Mouse (Mus musculus): ENCODE measurements around the gene Bnipl. TPM values are rescaled to one million over a fixed set of nuclear protein-coding genes. Genes with fewer than 3 reads are reported as not detected.

Bnipl gene
- polyA plus RNA-seq, 1 experiment from 2014 or later = 0.43 TPM

GRCm38 (mm10) chr3:95286011-95286410 lies 35.0 kb upstream of the Bnipl start:
- Histone ChIP-seq H3K9me3 (no peaks in the 10 kb centered on the region), H3K36me3 (peaks cover 22% of the 10 kb centered on the region), H3K27me3 (ENCODE audit: insufficient read depth, poor library complexity, severe bottlenecking) (no peaks in the 10 kb centered on the region), H3K27ac (no peak overlapping the region), H3K4me3 (no peak overlapping the region), H3K4me1 (peaks cover 18% of the 10 kb centered on the region)
- WGBS = 64% methylated on average over 5 of the region's 5 CpGs
- DNase-seq (ENCODE audit: low spot score) = no peak

DNA sequence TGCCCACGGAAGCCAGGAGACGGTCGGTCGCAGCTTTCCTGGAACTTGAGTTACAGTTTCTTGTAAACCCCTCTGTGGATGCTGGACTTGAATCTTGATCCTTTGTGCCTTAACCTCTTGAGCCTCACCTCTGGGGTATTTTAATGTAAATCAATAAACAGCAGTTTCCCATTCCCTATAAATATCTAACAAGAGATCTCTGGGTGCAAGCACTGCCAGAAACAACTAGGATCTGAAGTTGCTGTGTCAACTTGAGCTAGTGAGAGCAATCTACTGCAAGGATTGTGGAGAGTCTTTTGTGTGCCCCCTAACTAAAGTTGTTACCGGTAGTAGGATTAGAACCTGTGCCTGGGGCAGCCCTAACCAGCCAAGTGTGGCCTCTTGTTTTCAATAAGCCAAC lies 34.4 kb upstream of the Bnipl start:
- peaks cover 22% of the 10 kb centered on the region for H3K4me1 ChIP-seq
- H3K27ac ChIP-seq = no peak overlapping the region
- H3K27me3 ChIP-seq (ENCODE audit: insufficient read depth, poor library complexity, severe bottlenecking) = no peaks in the 10 kb centered on the region
- H3K4me3 ChIP-seq = no peak overlapping the region
- peaks cover 18% of the 10 kb centered on the region for H3K36me3 ChIP-seq
- WGBS = 91% methylated on average over 5 of the region's 5 CpGs
- no peak for DNase-seq (ENCODE audit: low spot score)
- H3K9me3 ChIP-seq = no peaks in the 10 kb centered on the region

GRCm38 (mm10) chr3:95284501-95285281 lies 33.7 kb upstream of the Bnipl start:
- Histone ChIP-seq H3K9me3 (no peaks in the 10 kb centered on the region), H3K4me3 (no peak overlapping the region; the same call in 1 of the 2 replicates), H3K27me3 (ENCODE audit: insufficient read depth, poor library complexity, severe bottlenecking) (no peaks in the 10 kb centered on the region), H3K4me1 (peaks cover 22% of the 10 kb centered on the region), H3K36me3 (peaks cover 16% of the 10 kb centered on the region), H3K27ac (no peak overlapping the region)
- no peak for DNase-seq (ENCODE audit: low spot score)
- WGBS = 86% methylated on average over 12 of the region's 12 CpGs

- peak overlapping the region; percentile 83 for H3K4me3 ChIP-seq
- H3K4me1 ChIP-seq = peaks cover 22% of the 10 kb centered on the region
- H3K27me3 ChIP-seq (ENCODE audit: insufficient read depth, poor library complexity, severe bottlenecking) = no peaks in the 10 kb centered on the region
- H3K9me3 ChIP-seq = no peaks in the 10 kb centered on the region
- peak overlapping the region; percentile 95 for H3K27ac ChIP-seq
- 39% methylated on average over 1 of the region's 1 CpGs for WGBS
- H3K36me3 ChIP-seq = peaks cover 15% of the 10 kb centered on the region
- no peak for DNase-seq (ENCODE audit: low spot score)
Measured at GRCm38 (mm10) chr3:95284062-95284461, 33.1 kb upstream of the Bnipl start.

GRCm38 (mm10) chr3:95283589-95283941 lies 32.6 kb upstream of the Bnipl start:
- Histone ChIP-seq H3K27ac (peak overlapping the region; percentile 95), H3K27me3 (ENCODE audit: insufficient read depth, poor library complexity, severe bottlenecking) (no peaks in the 10 kb centered on the region), H3K36me3 (peaks cover 12% of the 10 kb centered on the region), H3K4me1 (peaks cover 22% of the 10 kb centered on the region), H3K4me3 (peak overlapping the region; percentile 83), H3K9me3 (no peaks in the 10 kb centered on the region)
- DNase-seq (ENCODE audit: low spot score) = no peak
- 2% methylated on average over 7 of the region's 7 CpGs for WGBS

DNA sequence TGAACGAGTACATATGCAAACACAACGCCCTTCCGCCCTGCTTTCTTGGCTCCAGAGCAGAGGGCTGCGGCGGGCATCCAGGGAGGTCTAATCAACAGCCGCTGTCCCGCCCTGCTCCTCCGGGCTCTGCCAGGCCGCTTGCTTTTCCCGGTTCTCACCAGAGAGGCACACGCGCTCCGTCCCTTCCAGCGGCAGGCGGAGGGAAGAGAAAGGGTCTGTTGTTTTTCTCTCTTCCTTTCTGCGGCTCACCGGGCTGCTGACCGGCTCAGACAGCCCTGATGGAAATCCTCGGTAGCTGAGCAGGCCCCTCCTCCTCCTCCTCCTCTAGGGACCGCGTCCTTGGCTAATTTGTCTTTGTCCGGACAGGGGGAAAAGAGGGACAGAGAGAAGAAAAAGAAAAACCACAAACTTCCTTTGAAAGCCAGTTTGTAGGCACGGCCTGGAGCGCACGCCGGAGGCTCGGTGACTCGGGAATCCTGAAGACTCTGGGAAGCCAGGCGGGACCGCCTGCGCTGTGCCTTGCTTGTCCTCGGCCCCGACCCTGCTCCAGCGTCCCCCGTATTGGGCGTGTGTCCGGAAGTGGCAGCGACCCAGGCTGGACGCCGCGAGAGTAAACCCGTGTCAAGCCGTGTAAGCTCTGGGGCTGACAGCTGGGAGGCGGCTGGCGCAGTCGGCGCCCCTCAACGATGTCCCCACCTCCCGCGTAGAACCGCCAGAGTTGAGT lies 32.0 kb upstream of the Bnipl start:
- WGBS = under 1% methylated on average over 49 of the region's 51 CpGs

DNA sequence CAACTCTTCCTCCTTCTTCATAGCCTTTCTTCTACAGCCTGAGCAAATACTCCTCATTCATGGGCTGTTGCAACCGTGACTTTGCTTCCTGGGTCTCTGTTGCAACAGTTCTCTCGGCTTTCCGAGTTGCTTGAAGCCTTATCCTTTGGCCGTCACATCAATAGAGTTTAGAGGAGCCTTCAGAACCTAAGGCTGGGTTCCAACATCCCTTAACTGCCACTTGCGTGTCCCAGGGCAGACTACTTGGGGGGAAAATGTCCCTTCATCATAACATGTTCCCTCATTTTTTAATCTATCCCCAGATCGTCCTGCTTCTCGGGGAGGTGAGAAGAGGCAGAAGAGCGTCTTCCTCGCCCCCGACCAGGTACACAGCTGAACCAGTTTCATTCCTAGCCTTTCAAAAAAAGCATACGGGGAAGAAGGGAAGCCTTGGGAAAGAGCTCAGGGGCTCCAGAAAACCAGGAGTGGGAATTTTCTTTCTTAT lies 31.4 kb upstream of the Bnipl start:
- DNase-seq (ENCODE audit: low spot score) = no peak
- H3K4me1 ChIP-seq = peaks cover 23% of the 10 kb centered on the region
- H3K9me3 ChIP-seq = no peaks in the 10 kb centered on the region
- WGBS = under 1% methylated on average over 11 of the region's 11 CpGs
- H3K36me3 ChIP-seq = peaks cover under 1% of the 10 kb centered on the region; the same call in 1 of the 2 replicates
- no peaks in the 10 kb centered on the region for H3K27me3 ChIP-seq (ENCODE audit: insufficient read depth, poor library complexity, severe bottlenecking)
- peak overlapping the region; percentile 95 for H3K27ac ChIP-seq
- H3K4me3 ChIP-seq = peak overlapping the region; percentile 83

More for the DNA sequence above, 32.0 kb upstream of the Bnipl start:
- Histone ChIP-seq H3K4me1 (peaks cover 22% of the 10 kb centered on the region), H3K36me3 (peaks cover 7% of the 10 kb centered on the region), H3K27me3 (ENCODE audit: insufficient read depth, poor library complexity, severe bottlenecking) (no peaks in the 10 kb centered on the region), H3K27ac (peak overlapping the region; percentile 95), H3K9me3 (no peaks in the 10 kb centered on the region), H3K4me3 (peak overlapping the region; percentile 83)
- DNase-seq (ENCODE audit: low spot score) = peak; percentile 95

DNA sequence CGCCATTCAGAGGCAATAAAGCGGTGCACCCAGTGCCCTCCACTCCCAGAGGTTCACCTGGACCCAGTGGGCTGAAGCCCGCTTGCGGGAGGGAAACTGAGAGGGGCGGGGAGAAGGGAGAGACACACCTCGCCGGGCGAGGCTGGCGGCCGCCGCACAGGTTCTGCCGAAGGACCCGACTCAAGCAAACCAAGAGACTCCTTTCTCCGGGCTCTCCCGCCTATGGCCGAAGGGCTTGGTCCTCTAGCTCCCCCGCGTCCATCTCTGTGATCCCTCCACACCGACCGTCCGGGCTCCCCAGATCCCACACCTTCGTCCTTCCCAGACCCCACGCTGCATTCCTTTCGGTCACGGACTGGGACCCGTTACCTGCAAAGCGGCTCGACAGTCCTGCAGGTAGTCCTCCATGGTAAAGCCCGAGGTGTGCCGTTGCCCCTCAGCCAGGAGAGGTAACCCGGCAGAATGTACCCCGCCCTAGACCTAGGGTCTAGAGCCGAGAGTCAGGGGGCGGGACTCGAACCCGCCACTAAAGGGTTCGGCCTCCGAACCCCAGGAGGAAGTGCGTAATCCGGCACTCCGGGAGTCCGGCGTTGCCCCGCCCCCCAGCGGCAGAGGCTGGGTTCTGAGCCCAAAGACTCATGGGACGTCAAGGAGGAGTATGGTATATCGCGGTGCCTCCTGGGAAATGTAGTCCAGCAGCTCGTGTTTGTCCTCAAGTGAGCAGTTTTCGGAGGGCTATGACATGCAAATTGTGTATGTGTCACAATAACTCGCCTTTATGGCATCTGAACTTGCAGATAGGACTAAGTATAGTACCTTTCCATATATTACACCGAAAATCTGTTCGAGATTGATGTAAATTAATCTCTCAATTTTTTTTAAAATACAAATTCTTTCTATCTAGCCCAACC lies 30.5 kb upstream of the Bnipl start, which contains the start of the genes Mindy1 and Prune1:
TSS of gene Mindy1 (plus strand) at position 130 of the 911 bp plus-strand sequence.
TSS of gene Prune1 (minus strand) at position 861 of the 911 bp plus-strand sequence.
- DNase-seq (ENCODE audit: low spot score) = peak; percentile 99
- H3K27ac ChIP-seq = peak within 1 kb of the TSS; percentile 95
- H3K36me3 ChIP-seq = no peaks in the 10 kb centered on the region
- H3K9me3 ChIP-seq = no peaks in the 10 kb centered on the region
- H3K27me3 ChIP-seq (ENCODE audit: insufficient read depth, poor library complexity, severe bottlenecking) = no peaks in the 10 kb centered on the region
- peak within 1 kb of the TSS; percentile 83 for H3K4me3 ChIP-seq
- peaks cover 32% of the 10 kb centered on the region for H3K4me1 ChIP-seq
- under 1% methylated on average over 52 of the region's 53 CpGs for WGBS

- WGBS = 14% methylated on average over 8 of the region's 8 CpGs
- Histone ChIP-seq H3K27ac (peak overlapping the region; percentile 95), H3K36me3 (no peaks in the 10 kb centered on the region)
Measured at GRCm38 (mm10) chr3:95280747-95281146, 29.8 kb upstream of the Bnipl start.

DNA sequence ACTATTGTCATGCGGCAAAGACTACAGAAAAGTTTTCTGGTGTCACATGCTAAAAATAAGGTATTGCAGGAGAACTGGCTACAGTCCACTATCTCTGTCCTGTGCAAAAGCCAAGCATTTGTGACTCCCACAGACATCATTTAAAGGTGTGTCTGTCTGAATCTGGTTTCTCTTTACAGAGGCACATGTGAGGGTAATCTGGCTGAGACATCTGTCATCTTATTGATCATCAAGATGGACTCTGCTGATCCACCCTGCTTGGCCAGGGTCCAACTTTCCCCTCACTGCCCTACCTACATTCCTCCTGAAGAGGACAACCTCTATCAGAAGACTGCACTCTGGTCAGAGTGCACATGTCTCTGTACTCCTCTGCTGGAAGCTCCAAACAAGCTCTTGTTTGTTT lies 26.2 kb upstream of the Bnipl start:
- peaks cover 22% of the 10 kb centered on the region for H3K4me1 ChIP-seq
- no peaks in the 10 kb centered on the region for H3K9me3 ChIP-seq
- no peaks in the 10 kb centered on the region for H3K27me3 ChIP-seq (ENCODE audit: insufficient read depth, poor library complexity, severe bottlenecking)
- 90% methylated on average over 1 of the region's 1 CpGs for WGBS
- no peak overlapping the region for H3K4me3 ChIP-seq
- no peak overlapping the region for H3K27ac ChIP-seq
- DNase-seq (ENCODE audit: low spot score) = no peak
- H3K36me3 ChIP-seq = peaks cover 8% of the 10 kb centered on the region

More at GRCm38 (mm10) chr3:95280747-95281146, 29.8 kb upstream of the Bnipl start:
- H3K9me3 ChIP-seq = no peaks in the 10 kb centered on the region
- H3K4me1 ChIP-seq = peaks cover 32% of the 10 kb centered on the region
- no peak for DNase-seq (ENCODE audit: low spot score)
- H3K4me3 ChIP-seq = peak overlapping the region; percentile 83
- H3K27me3 ChIP-seq (ENCODE audit: insufficient read depth, poor library complexity, severe bottlenecking) = no peaks in the 10 kb centered on the region

DNA sequence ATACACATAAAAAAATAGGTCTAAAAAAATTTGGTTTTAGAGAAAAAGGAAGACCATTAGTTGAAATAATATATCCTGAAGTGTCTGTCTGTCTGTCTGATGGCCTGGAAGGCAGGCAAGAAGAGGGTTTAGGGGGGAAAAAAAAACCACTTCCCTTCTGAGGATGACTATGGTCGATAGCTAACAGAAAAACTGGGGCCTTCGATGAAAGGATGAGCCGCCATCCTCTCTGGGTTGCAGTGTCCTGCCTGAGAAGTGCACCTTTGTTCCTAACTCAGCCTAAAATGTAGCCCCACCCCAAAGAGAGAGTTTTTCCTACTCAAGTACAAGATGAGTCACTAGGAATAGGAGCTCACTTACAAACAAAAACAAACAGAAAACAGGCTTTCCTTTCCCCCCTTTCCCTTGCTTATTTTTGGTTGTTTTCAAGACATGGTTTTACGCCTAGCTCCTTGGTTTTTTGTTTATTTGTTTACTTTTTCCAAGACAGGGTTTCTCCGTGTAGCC lies 25.5 kb upstream of the Bnipl start:
- Histone ChIP-seq H3K9me3 (no peaks in the 10 kb centered on the region), H3K36me3 (peaks cover 8% of the 10 kb centered on the region), H3K27me3 (ENCODE audit: insufficient read depth, poor library complexity, severe bottlenecking) (no peaks in the 10 kb centered on the region), H3K4me3 (no peak overlapping the region), H3K27ac (no peak overlapping the region), H3K4me1 (peaks cover 22% of the 10 kb centered on the region)
- DNase-seq (ENCODE audit: low spot score) = no peak
- 72% methylated on average over 5 of the region's 5 CpGs for WGBS

- Histone ChIP-seq H3K9me3 (no peaks in the 10 kb centered on the region), H3K4me1 (peaks cover 18% of the 10 kb centered on the region), H3K27me3 (ENCODE audit: insufficient read depth, poor library complexity, severe bottlenecking) (no peaks in the 10 kb centered on the region), H3K4me3 (no peak overlapping the region), H3K36me3 (peaks cover 8% of the 10 kb centered on the region), H3K27ac (peak overlapping the region; percentile 47; the same call in 1 of the 2 replicates)
- DNase-seq (ENCODE audit: low spot score) = no peak
- 66% methylated on average over 6 of the region's 6 CpGs for WGBS
Measured at GRCm38 (mm10) chr3:95275161-95275560, 24.2 kb upstream of the Bnipl start.
